Mouse (Mus musculus): ENCODE measurements around the gene Slc8b1. TPM values are rescaled to one million over a fixed set of nuclear protein-coding genes. Genes with fewer than 3 reads are reported as not detected.
A peak's percentile ranks its signal among the peaks of the same experiment; 100 is the strongest.

The Slc8b1 gene
- polyA plus RNA-seq (2015; fragmentation: Nextera tagmentation; extraction: Ambion mirVana) = 2.1 and 2.5 TPM in 2 replicates

- Histone ChIP-seq H3K9me3 (replicated peaks) (no peaks in the 10 kb centered on the region), H3K27me3 (peaks cover 12% of the 10 kb centered on the region; the same call in 1 of the 2 replicates), H3K36me3 (ENCODE audit: poor library complexity, severe bottlenecking) (no peaks in the 10 kb centered on the region), H3K9ac (peak within 1 kb of the TSS; percentile 48), H3K4me1 (peaks cover 33% of the 10 kb centered on the region), H3K4me2 (peak within 1 kb of the TSS; percentile 65), H3K27ac (no peak within 1 kb of the TSS), H3K4me3 (peak within 1 kb of the TSS; percentile 43)
- ATAC-seq = peak; percentile 91
- WGBS = 1% methylated on average over 36 of the region's 36 CpGs
Measured at GRCm38 (mm10) chr5:120510982-120511642, at the start of gene Slc8b1. TSS of gene Slc8b1 (plus strand) at chr5:120511168.

- peaks cover 9% of the 10 kb centered on the region; the same call in 1 of the 2 replicates for H3K27me3 ChIP-seq
- no peaks in the 10 kb centered on the region; the same call in 1 of the 2 replicates for H3K4me1 ChIP-seq
- no peak overlapping the region for H3K9ac ChIP-seq
- no peak overlapping the region for H3K4me3 ChIP-seq
- no peaks in the 10 kb centered on the region; the same call in 1 of the 2 replicates for H3K9me3 ChIP-seq (replicated peaks)
- 80% methylated on average over 15 of the region's 15 CpGs for WGBS
- H3K36me3 ChIP-seq (ENCODE audit: poor library complexity, severe bottlenecking) = no peaks in the 10 kb centered on the region
- H3K4me2 ChIP-seq = no peak overlapping the region
- ATAC-seq = no peak
- H3K27ac ChIP-seq = no peak overlapping the region
Measured at GRCm38 (mm10) chr5:120461902-120462301, 49.1 kb upstream of the Slc8b1 start.

- Histone ChIP-seq H3K27ac (no peak overlapping the region), H3K4me3 (no peak overlapping the region), H3K4me2 (no peak overlapping the region), H3K9ac (no peak overlapping the region), H3K4me1 (no peaks in the 10 kb centered on the region; the same call in 1 of the 2 replicates), H3K9me3 (replicated peaks) (no peaks in the 10 kb centered on the region; the same call in 1 of the 2 replicates), H3K27me3 (peaks cover 9% of the 10 kb centered on the region; the same call in 1 of the 2 replicates), H3K36me3 (ENCODE audit: poor library complexity, severe bottlenecking) (no peaks in the 10 kb centered on the region)
- ATAC-seq = no peak
- WGBS = 75% methylated on average over 4 of the region's 4 CpGs
Measured at GRCm38 (mm10) chr5:120464321-120464720, 46.6 kb upstream of the Slc8b1 start.

DNA sequence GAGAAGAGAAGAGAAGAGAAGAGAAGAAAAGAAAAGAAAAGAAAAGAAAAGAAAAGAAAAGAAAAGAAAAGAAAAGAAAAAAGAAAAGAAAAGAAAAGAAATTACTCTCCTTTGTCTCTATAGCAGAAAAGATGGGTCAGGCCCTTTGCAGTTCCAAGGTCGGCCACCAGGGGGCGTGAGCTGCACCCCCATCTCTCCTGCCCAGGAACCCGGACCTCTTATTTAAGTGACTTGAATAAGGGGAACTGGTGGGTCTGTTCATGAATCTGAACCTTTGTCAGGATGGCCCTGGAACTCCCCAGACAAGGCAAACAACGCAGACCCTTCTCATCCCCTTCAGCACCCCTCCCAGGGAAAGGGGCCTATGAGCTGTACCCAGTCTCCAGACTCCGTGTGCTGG is 45.9 kb upstream of the Slc8b1 start:
- Histone ChIP-seq H3K4me1 (no peaks in the 10 kb centered on the region; the same call in 1 of the 2 replicates), H3K27me3 (peaks cover 9% of the 10 kb centered on the region; the same call in 1 of the 2 replicates), H3K4me3 (no peak overlapping the region), H3K4me2 (no peak overlapping the region), H3K9ac (no peak overlapping the region), H3K9me3 (replicated peaks) (no peaks in the 10 kb centered on the region; the same call in 1 of the 2 replicates), H3K27ac (no peak overlapping the region), H3K36me3 (ENCODE audit: poor library complexity, severe bottlenecking) (no peaks in the 10 kb centered on the region)
- WGBS = 46% methylated on average over 5 of the region's 5 CpGs
- no peak for ATAC-seq

DNA sequence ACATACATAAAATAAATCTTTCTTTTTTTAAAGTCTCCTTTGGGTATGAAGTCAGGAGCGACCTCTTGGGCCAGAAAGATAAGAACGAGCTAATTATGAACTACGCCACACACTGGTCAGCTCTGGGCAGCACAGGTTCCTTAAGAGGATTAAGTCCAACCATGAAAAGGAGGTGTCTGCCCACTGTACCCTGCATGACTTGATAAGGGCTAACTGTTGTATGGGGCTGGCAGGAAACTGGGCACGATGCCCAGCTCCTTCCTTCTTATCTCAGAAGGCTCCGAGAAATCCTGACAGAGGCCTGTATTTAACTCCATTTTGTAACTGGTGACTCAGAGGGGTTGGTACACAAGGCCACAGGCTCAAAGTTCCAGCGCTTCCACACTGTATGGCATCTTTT is 45.1 kb upstream of the Slc8b1 start:
- no peak for ATAC-seq
- H3K27ac ChIP-seq = no peak overlapping the region
- 71% methylated on average over 6 of the region's 6 CpGs for WGBS

GRCm38 (mm10) chr5:120467026-120467425 is 43.9 kb upstream of the Slc8b1 start:
- Histone ChIP-seq H3K27ac (no peak overlapping the region), H3K27me3 (peaks cover 2% of the 10 kb centered on the region; the same call in 1 of the 2 replicates), H3K9me3 (replicated peaks) (no peaks in the 10 kb centered on the region; the same call in 1 of the 2 replicates), H3K4me1 (no peaks in the 10 kb centered on the region; the same call in 1 of the 2 replicates), H3K9ac (no peak overlapping the region), H3K4me3 (no peak overlapping the region), H3K4me2 (peak overlapping the region; percentile 23; the same call in 1 of the 2 replicates), H3K36me3 (ENCODE audit: poor library complexity, severe bottlenecking) (no peaks in the 10 kb centered on the region)
- ATAC-seq = no peak
- WGBS = 4% methylated on average over 4 of the region's 4 CpGs

More for the DNA sequence above, 45.1 kb upstream of the Slc8b1 start:
- H3K4me3 ChIP-seq = no peak overlapping the region
- no peak overlapping the region for H3K4me2 ChIP-seq
- no peaks in the 10 kb centered on the region for H3K36me3 ChIP-seq (ENCODE audit: poor library complexity, severe bottlenecking)
- H3K4me1 ChIP-seq = no peaks in the 10 kb centered on the region; the same call in 1 of the 2 replicates
- peaks cover 6% of the 10 kb centered on the region; the same call in 1 of the 2 replicates for H3K27me3 ChIP-seq
- no peaks in the 10 kb centered on the region; the same call in 1 of the 2 replicates for H3K9me3 ChIP-seq (replicated peaks)
- no peak overlapping the region for H3K9ac ChIP-seq

DNA sequence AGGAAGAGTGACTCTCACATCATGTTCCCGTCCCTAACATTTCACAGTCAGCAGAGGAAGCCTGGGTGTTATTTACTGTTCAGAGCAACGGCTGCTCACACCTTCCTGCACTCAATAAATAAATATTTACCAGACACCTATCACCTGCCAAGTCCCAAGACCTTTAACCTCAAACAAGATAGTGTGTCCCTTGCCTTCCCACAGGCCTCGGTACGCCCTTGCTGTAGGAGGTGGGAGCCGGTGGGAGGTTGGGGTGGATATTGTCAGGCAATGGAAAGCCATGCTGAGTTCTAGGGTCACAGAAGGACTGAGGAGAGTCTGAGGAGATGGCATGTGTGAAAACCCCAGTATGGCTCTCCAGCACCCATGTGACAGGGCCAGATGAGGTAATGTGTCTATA is 42.6 kb upstream of the Slc8b1 start:
- H3K9ac ChIP-seq = no peak overlapping the region
- H3K27me3 ChIP-seq = peaks cover 4% of the 10 kb centered on the region; the same call in 1 of the 2 replicates
- no peaks in the 10 kb centered on the region; the same call in 1 of the 2 replicates for H3K4me1 ChIP-seq
- no peaks in the 10 kb centered on the region; the same call in 1 of the 2 replicates for H3K9me3 ChIP-seq (replicated peaks)
- H3K4me3 ChIP-seq = no peak overlapping the region
- no peak for ATAC-seq
- H3K27ac ChIP-seq = no peak overlapping the region
- 90% methylated on average over 5 of the region's 5 CpGs for WGBS
- no peaks in the 10 kb centered on the region for H3K36me3 ChIP-seq (ENCODE audit: poor library complexity, severe bottlenecking)
- no peak overlapping the region for H3K4me2 ChIP-seq

- WGBS = 88% methylated on average over 6 of the region's 6 CpGs
- H3K27me3 ChIP-seq = peaks cover 4% of the 10 kb centered on the region; the same call in 1 of the 2 replicates
- no peaks in the 10 kb centered on the region; the same call in 1 of the 2 replicates for H3K9me3 ChIP-seq (replicated peaks)
- H3K9ac ChIP-seq = no peak overlapping the region
- H3K36me3 ChIP-seq (ENCODE audit: poor library complexity, severe bottlenecking) = no peaks in the 10 kb centered on the region
- H3K27ac ChIP-seq = no peak overlapping the region
- H3K4me1 ChIP-seq = no peaks in the 10 kb centered on the region; the same call in 1 of the 2 replicates
- no peak for ATAC-seq
- H3K4me3 ChIP-seq = no peak overlapping the region
- H3K4me2 ChIP-seq = no peak overlapping the region
Measured at GRCm38 (mm10) chr5:120468830-120469229, 42.1 kb upstream of the Slc8b1 start.

DNA sequence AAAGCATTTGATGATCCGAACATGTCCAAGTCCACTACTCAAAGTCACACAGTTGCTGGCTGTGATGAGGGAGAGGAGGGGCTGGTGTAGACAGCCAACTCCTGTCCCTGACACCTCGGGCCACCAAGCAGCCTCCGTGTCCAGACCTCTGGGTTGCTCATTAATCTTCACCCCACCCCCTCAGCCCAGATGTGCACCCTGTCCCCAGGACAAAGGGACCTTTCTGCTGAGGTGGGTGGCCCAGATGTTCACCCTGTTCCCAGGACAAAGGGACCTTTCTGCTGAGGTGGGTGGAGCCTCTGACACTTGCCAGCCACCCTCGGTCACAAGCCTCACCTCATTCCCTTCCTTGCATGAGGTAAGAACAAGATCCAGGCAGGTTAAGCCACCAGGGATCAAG is 39.4 kb upstream of the Slc8b1 start:
- 61% methylated on average over 4 of the region's 4 CpGs for WGBS
- Histone ChIP-seq H3K9me3 (replicated peaks) (no peaks in the 10 kb centered on the region; the same call in 1 of the 2 replicates), H3K4me2 (no peak overlapping the region), H3K9ac (no peak overlapping the region), H3K36me3 (ENCODE audit: poor library complexity, severe bottlenecking) (no peaks in the 10 kb centered on the region), H3K27me3 (peaks cover 4% of the 10 kb centered on the region; the same call in 1 of the 2 replicates), H3K27ac (no peak overlapping the region), H3K4me1 (0 out of 2 replicates have a peak, but pooled peaks cover 4% of the 10 kb centered on the region), H3K4me3 (no peak overlapping the region)
- no peak for ATAC-seq

GRCm38 (mm10) chr5:120472770-120473169 is 38.2 kb upstream of the Slc8b1 start, which contains the start of gene Sdsl:
TSS of gene Sdsl (minus strand) at chr5:120472810.
- H3K9me3 ChIP-seq (replicated peaks) = no peaks in the 10 kb centered on the region; the same call in 1 of the 2 replicates
- no peak within 1 kb of the TSS for H3K4me3 ChIP-seq
- 90% methylated on average over 8 of the region's 8 CpGs for WGBS
- 0 out of 2 replicates have a peak, but pooled peaks cover 4% of the 10 kb centered on the region for H3K4me1 ChIP-seq
- H3K36me3 ChIP-seq (ENCODE audit: poor library complexity, severe bottlenecking) = no peaks in the 10 kb centered on the region
- ATAC-seq = no peak
- no peak within 1 kb of the TSS for H3K9ac ChIP-seq
- peaks cover 4% of the 10 kb centered on the region; the same call in 1 of the 2 replicates for H3K27me3 ChIP-seq
- H3K4me2 ChIP-seq = no peak within 1 kb of the TSS
- H3K27ac ChIP-seq = no peak within 1 kb of the TSS

DNA sequence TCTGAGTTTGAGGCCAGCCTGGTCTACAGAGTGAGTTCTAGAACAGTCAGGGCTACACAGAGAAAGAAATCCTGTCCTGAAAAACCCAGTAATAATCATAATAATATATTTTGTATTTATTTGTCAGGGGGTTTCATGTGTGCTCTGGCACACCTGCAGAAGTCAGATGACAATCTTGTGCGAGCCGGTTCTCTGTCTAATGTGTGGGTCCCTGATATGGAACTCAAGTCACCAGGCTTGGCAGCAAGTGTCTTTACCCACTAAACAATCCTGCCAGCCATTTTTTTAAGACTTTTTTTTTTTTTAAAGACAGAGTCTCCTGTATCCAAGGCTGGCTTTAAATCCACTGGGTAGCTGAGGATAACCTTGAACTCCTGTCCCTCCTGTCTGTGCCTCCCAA is 37.6 kb upstream of the Slc8b1 start:
- no peak for ATAC-seq

GRCm38 (mm10) chr5:120475861-120476260 is 35.1 kb upstream of the Slc8b1 start:
- Histone ChIP-seq H3K4me2 (peak overlapping the region; percentile 25; the same call in 1 of the 2 replicates), H3K9ac (no peak overlapping the region), H3K27ac (no peak overlapping the region), H3K27me3 (peaks cover 4% of the 10 kb centered on the region; the same call in 1 of the 2 replicates), H3K36me3 (ENCODE audit: poor library complexity, severe bottlenecking) (no peaks in the 10 kb centered on the region), H3K4me1 (0 out of 2 replicates have a peak, but pooled peaks cover 4% of the 10 kb centered on the region), H3K9me3 (replicated peaks) (no peaks in the 10 kb centered on the region; the same call in 1 of the 2 replicates), H3K4me3 (no peak overlapping the region)
- ATAC-seq = no peak
- 43% methylated on average over 8 of the region's 8 CpGs for WGBS

More for the DNA sequence above, 37.6 kb upstream of the Slc8b1 start:
- no peaks in the 10 kb centered on the region for H3K36me3 ChIP-seq (ENCODE audit: poor library complexity, severe bottlenecking)
- H3K9ac ChIP-seq = no peak overlapping the region
- H3K4me3 ChIP-seq = no peak overlapping the region
- H3K9me3 ChIP-seq (replicated peaks) = no peaks in the 10 kb centered on the region; the same call in 1 of the 2 replicates
- H3K4me1 ChIP-seq = 0 out of 2 replicates have a peak, but pooled peaks cover 4% of the 10 kb centered on the region
- H3K27ac ChIP-seq = no peak overlapping the region
- peaks cover 4% of the 10 kb centered on the region; the same call in 1 of the 2 replicates for H3K27me3 ChIP-seq
- H3K4me2 ChIP-seq = no peak overlapping the region
- WGBS = 93% methylated on average over 2 of the region's 2 CpGs
